Mouse (Mus musculus) limb, embryonic 15.5 days (tissue): ENCODE measurements around the gene Ndufv1. TPM values are rescaled to one million over a fixed set of nuclear protein-coding genes. Genes with fewer than 3 reads are reported as not detected.

Experiments
- ATAC-seq: fragments of 200-750 bp; cut with Nextera tagmentation; 2 replicates; pipeline ENCODE4 v1.8.0; 2017; ENCODE audit warnings: low read depth, moderate TSS enrichment; ENCODE audit not compliant: insufficient number of reproducible peaks, low FRiP score, low TSS enrichment
- H3K27ac ChIP-seq: fragments of 300-500 bp; sonication (generic); 2 replicates; pipeline ENCODE4 v1.5.1; 2015; ENCODE audit warnings: moderate library complexity, mild to moderate bottlenecking, inconsistent platforms
- H3K27me3 ChIP-seq: fragments of 300-500 bp; sonication (generic); 2 replicates; pipeline ENCODE4 v1.6.1; 2015; ENCODE audit warnings: inconsistent platforms
- H3K36me3 ChIP-seq: fragments of 300-500 bp; sonication (generic); 2 replicates; pipeline ENCODE4 v1.6.1; 2015; ENCODE audit warnings: inconsistent platforms
- H3K4me1 ChIP-seq: fragments of 300-500 bp; sonication (generic); 2 replicates; pipeline ENCODE4 v1.6.1; 2015; ENCODE audit warnings: inconsistent platforms
- H3K4me2 ChIP-seq: fragments of 300-500 bp; sonication (generic); 2 replicates; pipeline ENCODE4 v1.6.1; 2015; ENCODE audit warnings: mild to moderate bottlenecking, inconsistent platforms
- H3K4me3 ChIP-seq: fragments of 300-500 bp; sonication (generic); 2 replicates; pipeline ENCODE4 v1.5.1; 2015; ENCODE audit warnings: mild to moderate bottlenecking, inconsistent platforms
- H3K9ac ChIP-seq: fragments of 300-500 bp; sonication (generic); 2 replicates; pipeline ENCODE4 v1.6.1; 2015; ENCODE audit warnings: inconsistent platforms
- H3K9me3 ChIP-seq: fragments of 300-500 bp; sonication (generic); 2 replicates; pipeline ENCODE4 v1.6.1; 2016; ENCODE audit warnings: inconsistent platforms
- WGBS: fragments of 180-500 bp; shearing (Covaris S2); methylation state at CpG from one replicate; pipeline ENCODE4 v1.1.7; 2015; 5-methylcytosine and 5-hydroxymethylcytosine counted together
- polyA plus RNA-seq: library from polyadenylated mRNA; unstranded; fragments of >200 nt; fragmentation: Nextera tagmentation; extraction: Ambion mirVana; gene quantifications from 2 replicates; pipeline ENCODE4 v1.2.1, GENCODE M21; 2015

Gene Ndufv1
- polyA plus RNA-seq, 1 experiment from 2014 or later = 193 TPM

DNA sequence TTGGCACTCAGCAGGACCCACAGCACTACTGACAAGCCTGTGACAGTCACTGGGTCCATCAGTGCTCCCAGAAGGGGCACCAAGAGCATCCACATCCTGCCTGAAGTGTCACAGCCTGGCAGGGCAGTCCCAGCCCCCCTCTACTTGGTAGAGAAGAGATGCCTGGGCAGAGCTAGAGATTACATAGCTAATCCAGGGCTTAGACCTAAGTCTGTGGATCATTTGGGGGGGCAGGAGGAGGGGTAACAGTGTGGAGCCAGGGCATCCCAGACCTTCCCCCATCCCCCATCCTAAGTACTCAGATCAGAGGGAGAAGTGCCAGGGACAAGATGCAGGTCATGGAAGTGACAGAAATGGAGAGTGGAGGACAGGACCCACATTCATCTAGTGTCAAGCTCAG lies 2.2 kb upstream of the Ndufv1 start:
- H3K36me3 ChIP-seq = peaks cover 11% of the 10 kb centered on the region
- ATAC-seq = no peak
- H3K4me3 ChIP-seq = no peak overlapping the region
- H3K27ac ChIP-seq = no peak overlapping the region
- no peak overlapping the region for H3K4me2 ChIP-seq
- H3K4me1 ChIP-seq = peaks cover 19% of the 10 kb centered on the region
- no peaks in the 10 kb centered on the region for H3K9me3 ChIP-seq
- H3K9ac ChIP-seq = no peak overlapping the region
- no peaks in the 10 kb centered on the region for H3K27me3 ChIP-seq

DNA sequence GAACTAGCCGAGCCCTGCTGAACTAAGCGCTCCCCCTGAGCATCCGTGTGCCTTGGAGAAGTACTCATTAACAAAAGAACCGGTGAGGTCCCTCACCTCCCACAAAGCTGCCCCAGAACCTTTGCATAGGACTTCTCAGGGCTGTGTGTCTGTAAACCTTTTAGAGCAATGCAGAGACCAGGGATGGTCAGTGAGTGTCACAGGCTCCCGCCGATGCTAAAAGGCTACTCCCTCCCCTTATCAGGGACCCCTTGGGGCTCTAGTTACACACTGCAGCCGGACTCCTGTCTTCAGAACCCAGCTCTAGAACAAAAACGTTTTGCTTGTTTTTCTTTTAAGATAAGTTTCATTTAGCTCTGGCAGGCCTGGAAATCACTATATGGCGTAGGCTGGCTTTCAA lies 460 bp upstream of the Ndufv1 start:
- 19% methylated on average over 9 of the region's 9 CpGs for WGBS
- no peak overlapping the region for H3K9ac ChIP-seq
- H3K27ac ChIP-seq = no peak overlapping the region
- no peak for ATAC-seq
- H3K27me3 ChIP-seq = no peaks in the 10 kb centered on the region
- H3K4me3 ChIP-seq = peak overlapping the region; percentile 67
- no peaks in the 10 kb centered on the region for H3K9me3 ChIP-seq
- H3K36me3 ChIP-seq = peaks cover 29% of the 10 kb centered on the region
- peaks cover 13% of the 10 kb centered on the region for H3K4me1 ChIP-seq
- peak overlapping the region; percentile 48 for H3K4me2 ChIP-seq

DNA sequence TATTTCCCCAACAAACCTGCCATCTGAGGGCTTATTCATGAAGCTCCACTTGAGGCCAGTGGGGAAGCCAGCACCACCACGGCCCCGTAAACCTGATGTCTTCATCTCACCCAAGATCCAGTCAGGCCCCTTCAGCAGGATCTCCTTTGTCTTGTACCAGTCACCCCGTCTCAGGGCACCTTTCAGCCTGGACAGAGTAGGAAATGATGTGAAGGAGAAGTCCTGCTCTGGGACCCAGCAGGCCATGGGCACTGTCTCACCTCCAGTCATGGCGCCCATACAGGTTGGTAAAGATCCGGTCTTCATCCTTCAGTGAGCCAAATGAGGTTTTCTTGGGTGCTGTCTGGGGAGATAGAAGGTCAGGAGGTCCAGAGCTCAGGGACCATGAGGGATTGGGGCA lies 1.5 kb downstream of the Ndufv1 start:
- Histone ChIP-seq H3K27me3 (no peaks in the 10 kb centered on the region), H3K9me3 (no peaks in the 10 kb centered on the region), H3K4me3 (no peak overlapping the region), H3K27ac (no peak overlapping the region), H3K4me1 (peaks cover 13% of the 10 kb centered on the region), H3K4me2 (no peak overlapping the region), H3K9ac (no peak overlapping the region), H3K36me3 (peaks cover 48% of the 10 kb centered on the region)
- ATAC-seq = no peak
- 93% methylated on average over 5 of the region's 5 CpGs for WGBS

DNA sequence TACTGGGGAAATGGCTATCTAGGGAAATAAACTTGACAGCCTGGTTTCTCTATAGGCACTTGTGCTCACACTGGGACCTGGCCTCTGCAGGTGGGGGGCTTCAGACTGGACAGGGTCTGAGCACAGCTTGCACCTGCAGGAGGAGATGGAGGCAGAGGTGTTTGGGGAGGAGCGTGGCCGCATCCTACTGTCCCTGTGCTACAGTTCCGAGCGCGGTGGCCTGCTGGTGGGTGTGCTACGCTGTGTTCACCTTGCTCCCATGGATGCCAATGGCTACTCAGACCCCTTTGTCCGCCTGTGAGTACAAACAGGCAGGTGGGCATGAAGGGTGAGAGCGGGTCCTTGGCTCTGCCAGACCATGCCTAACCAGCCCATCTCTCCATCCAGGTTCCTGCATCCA lies 6.6 kb downstream of the Ndufv1 start:
- H3K4me3 ChIP-seq = no peak overlapping the region
- no peaks in the 10 kb centered on the region for H3K27me3 ChIP-seq
- ATAC-seq = no peak
- H3K9ac ChIP-seq = no peak overlapping the region
- H3K27ac ChIP-seq = no peak overlapping the region
- WGBS = 94% methylated on average over 8 of the region's 8 CpGs
- H3K9me3 ChIP-seq = no peaks in the 10 kb centered on the region
- H3K36me3 ChIP-seq = peaks cover 64% of the 10 kb centered on the region
- peaks cover 13% of the 10 kb centered on the region for H3K4me1 ChIP-seq
- no peak overlapping the region for H3K4me2 ChIP-seq

DNA sequence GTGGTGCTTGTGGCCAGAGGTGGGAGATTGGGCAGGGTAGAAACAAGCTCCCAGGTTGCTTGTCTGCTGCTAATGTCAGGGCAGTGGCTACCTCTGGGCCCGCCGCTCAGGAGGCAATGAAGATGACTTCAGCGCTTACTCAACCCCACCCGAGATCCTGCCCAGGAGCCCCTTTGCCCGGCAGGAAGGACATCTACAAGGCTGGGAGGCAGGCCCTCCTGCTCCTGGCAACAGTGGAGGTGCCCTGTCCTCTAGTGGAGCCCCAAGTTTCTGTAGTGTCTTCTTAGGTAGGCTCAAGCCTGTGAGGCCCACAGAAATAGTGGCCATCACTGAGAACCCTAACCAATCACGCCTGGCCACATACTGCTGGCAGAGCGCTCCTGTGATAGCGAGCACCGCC lies 7.5 kb downstream of the Ndufv1 start:
- H3K4me1 ChIP-seq = peaks cover 14% of the 10 kb centered on the region
- no peak overlapping the region for H3K27ac ChIP-seq
- no peak overlapping the region for H3K4me3 ChIP-seq
- no peak overlapping the region for H3K4me2 ChIP-seq
- no peak overlapping the region for H3K9ac ChIP-seq
- H3K9me3 ChIP-seq = no peaks in the 10 kb centered on the region
- 85% methylated on average over 9 of the region's 9 CpGs for WGBS
- peaks cover 57% of the 10 kb centered on the region for H3K36me3 ChIP-seq
- no peaks in the 10 kb centered on the region for H3K27me3 ChIP-seq
- no peak for ATAC-seq

DNA sequence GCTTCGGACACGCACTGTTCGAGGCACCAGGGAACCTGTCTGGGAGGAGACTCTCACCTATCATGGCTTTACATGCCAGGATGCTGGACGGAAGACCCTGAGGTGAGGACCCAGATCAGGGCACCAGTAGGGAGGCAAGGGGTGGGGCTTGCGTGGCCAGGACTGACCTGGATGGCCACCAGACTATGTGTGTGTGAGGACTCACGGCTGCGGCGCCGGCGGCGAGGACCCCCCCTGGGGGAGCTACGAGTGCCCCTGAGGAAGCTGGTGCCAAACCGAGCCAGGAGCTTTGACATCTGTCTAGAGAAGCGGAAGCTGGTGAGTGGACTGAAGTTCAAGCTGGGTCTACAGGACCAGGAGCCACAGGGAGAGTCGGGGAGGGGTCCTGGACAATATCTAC lies 8.3 kb downstream of the Ndufv1 start:
- Histone ChIP-seq H3K4me2 (no peak overlapping the region), H3K9ac (no peak overlapping the region), H3K9me3 (no peaks in the 10 kb centered on the region), H3K4me1 (peaks cover 20% of the 10 kb centered on the region), H3K27ac (no peak overlapping the region), H3K27me3 (no peaks in the 10 kb centered on the region), H3K36me3 (peaks cover 50% of the 10 kb centered on the region), H3K4me3 (no peak overlapping the region)
- 85% methylated on average over 15 of the region's 15 CpGs for WGBS
- ATAC-seq = no peak

DNA sequence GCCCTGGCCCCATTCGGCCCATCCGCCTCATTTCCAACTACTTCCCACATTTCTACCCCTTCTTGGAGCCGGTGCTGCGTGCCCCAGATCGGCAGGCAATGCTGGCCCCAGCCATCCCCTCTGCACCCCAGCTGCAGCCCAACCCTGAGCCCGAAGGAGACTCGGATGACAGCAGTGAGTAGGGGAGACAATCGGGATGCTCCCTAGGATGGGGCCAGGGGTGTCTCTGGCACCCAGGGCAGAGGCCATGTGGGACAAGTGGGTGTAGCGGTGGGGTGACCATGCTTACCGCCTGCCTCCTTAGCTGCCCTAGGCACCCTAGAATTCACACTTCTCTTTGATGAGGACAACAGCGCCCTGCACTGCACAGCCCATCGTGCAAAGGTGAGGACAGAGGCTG lies 9.0 kb downstream of the Ndufv1 start:
- H3K36me3 ChIP-seq = peaks cover 43% of the 10 kb centered on the region
- WGBS = 69% methylated on average over 12 of the region's 12 CpGs
- no peaks in the 10 kb centered on the region for H3K27me3 ChIP-seq
- H3K4me1 ChIP-seq = peaks cover 25% of the 10 kb centered on the region
- H3K27ac ChIP-seq = no peak overlapping the region
- ATAC-seq = no peak
- H3K4me3 ChIP-seq = no peak overlapping the region
- H3K9ac ChIP-seq = no peak overlapping the region; the same call in 1 of the 2 replicates
- H3K4me2 ChIP-seq = no peak overlapping the region
- H3K9me3 ChIP-seq = no peaks in the 10 kb centered on the region

DNA sequence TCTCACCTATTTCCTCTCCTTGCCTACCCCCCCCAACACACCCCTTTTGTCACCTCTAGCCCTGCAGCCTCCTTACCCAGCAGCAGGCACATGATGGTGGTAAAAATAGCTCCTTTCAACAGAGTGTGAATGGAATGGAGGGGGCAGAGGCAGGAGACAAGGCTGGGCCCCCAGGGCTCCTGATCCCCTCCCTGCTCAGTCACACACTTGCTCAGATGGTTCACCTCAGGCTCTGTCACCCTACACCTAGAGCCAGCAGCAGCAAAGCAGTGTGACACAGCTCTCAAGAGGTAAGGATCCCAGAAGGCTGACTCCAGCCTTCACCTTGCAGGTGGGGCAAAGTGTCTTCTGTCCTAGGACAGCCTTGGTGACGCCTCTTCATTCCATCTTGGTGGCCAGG lies 9.5 kb downstream of the Ndufv1 start, which contains the start of gene Doc2g:
Gene Doc2g, plus strand, starts transcription at position 202 of the 400 bp plus-strand sequence.
- H3K9me3 ChIP-seq = no peaks in the 10 kb centered on the region
- no peaks in the 10 kb centered on the region for H3K27me3 ChIP-seq
- H3K4me2 ChIP-seq = no peak within 1 kb of the TSS
- no peak within 1 kb of the TSS for H3K27ac ChIP-seq
- H3K9ac ChIP-seq = no peak within 1 kb of the TSS; the same call in 1 of the 2 replicates
- 65% methylated on average over 1 of the region's 1 CpGs for WGBS
- H3K36me3 ChIP-seq = peaks cover 38% of the 10 kb centered on the region
- H3K4me1 ChIP-seq = peaks cover 25% of the 10 kb centered on the region
- no peak for ATAC-seq
- H3K4me3 ChIP-seq = no peak within 1 kb of the TSS

DNA sequence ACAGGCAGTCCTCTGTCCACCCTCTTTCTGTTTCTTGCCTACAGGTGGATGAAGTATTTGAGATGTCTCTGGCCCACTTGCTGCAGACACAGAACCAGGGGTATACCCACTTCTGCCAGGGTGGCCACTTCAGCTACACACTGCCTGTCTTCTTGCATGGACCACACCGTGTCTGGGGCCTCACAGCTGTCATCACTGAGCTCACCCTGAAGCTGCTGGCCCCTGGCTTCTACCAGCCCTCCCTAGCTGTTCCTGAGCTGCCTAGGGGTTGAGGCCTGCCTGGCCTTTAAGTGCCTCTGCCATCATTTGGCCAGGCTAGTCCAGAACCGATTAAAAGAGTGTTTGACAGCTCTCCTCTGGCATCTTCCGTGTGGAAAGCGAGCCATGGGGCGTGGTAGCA lies 10.9 kb downstream of the Ndufv1 start:
- no peak overlapping the region for H3K4me3 ChIP-seq

DNA sequence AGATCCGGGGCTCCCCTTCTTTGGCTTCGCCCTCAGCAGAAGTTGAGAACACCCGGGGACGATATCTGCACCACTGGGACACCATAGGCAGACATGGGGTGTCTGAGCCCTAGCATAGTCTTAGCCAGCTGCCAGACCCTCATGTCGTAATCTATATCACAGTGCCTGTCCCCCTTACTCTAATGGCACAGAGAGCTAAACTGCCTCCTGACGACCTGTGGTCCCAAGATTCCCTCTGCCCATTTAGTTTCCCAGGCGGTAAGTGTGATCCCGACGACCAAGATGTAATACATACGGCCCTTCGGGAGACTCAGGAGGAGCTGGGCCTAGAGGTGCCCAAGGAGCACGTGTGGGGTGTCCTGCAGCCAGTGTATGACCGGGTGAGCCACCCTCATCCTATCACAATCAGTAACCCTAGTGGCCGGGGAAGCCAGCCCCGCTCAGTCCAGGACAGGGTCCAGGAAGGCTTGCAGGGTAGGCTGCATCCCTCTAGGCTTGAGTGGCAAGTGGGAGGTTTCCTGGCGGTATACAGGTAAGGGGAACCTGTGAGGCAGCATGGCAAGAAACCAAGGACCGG lies 11.6 kb downstream of the Ndufv1 start:
- H3K4me2 ChIP-seq = peak overlapping the region; percentile 81
- peaks cover 17% of the 10 kb centered on the region for H3K36me3 ChIP-seq
- H3K4me3 ChIP-seq = peak overlapping the region; percentile 81
- peak overlapping the region; percentile 98 for H3K27ac ChIP-seq
- no peaks in the 10 kb centered on the region for H3K27me3 ChIP-seq
- peak overlapping the region; percentile 93 for H3K9ac ChIP-seq
- WGBS = 15% methylated on average over 17 of the region's 17 CpGs
- H3K9me3 ChIP-seq = no peaks in the 10 kb centered on the region
- peaks cover 25% of the 10 kb centered on the region for H3K4me1 ChIP-seq
- no peak for ATAC-seq

More for the DNA sequence above, 10.9 kb downstream of the Ndufv1 start:
- no peak overlapping the region for H3K27ac ChIP-seq
- no peaks in the 10 kb centered on the region for H3K9me3 ChIP-seq
- H3K4me2 ChIP-seq = peak overlapping the region; percentile 81; the same call in 1 of the 2 replicates
- H3K9ac ChIP-seq = no peak overlapping the region
- peaks cover 24% of the 10 kb centered on the region for H3K36me3 ChIP-seq
- WGBS = 79% methylated on average over 5 of the region's 5 CpGs
- no peaks in the 10 kb centered on the region for H3K27me3 ChIP-seq
- no peak for ATAC-seq
- peaks cover 25% of the 10 kb centered on the region for H3K4me1 ChIP-seq

DNA sequence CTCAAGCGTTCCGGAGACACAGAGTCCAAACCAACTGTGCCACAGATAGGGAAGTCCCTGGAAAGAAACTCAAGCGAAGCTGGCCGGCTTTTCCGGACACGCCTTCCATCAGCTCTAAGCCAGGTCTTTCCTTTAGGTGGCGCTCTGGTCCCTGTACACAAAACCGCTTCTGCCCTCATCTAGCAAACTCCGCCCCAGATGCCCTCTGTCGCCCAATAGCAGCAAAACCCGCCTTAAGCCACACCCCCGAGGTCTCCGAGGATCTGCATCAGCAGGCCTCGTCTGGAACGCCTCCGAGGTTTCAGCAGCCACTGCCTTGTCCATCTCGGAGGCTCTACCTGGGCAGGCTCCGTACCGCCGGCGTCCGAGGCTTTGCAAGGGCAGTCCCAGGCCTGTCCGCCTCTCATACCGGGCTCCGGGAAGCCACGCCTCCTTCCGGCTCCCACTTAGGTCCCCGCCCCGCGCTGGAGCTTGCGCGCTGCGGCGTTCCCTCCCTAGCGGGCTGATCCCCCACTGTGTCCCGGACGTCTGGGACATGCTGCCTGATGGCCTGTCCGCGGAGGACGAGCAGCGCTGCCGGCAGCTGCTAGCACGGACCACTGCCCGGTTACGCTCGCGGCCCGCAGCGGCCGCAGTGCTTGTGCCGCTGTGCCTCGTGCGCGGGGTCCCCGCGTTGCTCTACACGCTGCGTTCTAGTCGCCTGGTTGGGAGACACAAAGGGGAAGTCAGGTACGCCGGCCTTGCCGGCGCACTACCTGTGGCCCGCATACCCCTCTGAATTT lies 12.3 kb downstream of the Ndufv1 start, which contains the start of the genes Nudt8 and Gm49405:
Gene Nudt8, plus strand, starts transcription at position 462 of the 782 bp plus-strand sequence.
Gene Gm49405, plus strand, starts transcription at position 508 of the 782 bp plus-strand sequence.
- H3K4me3 ChIP-seq = peak within 1 kb of the TSS; percentile 81
- peaks cover 25% of the 10 kb centered on the region for H3K4me1 ChIP-seq
- H3K9ac ChIP-seq = peak within 1 kb of the TSS; percentile 93
- H3K36me3 ChIP-seq = peaks cover 12% of the 10 kb centered on the region; the same call in 1 of the 2 replicates
- H3K27me3 ChIP-seq = no peaks in the 10 kb centered on the region
- H3K27ac ChIP-seq = peak within 1 kb of the TSS; percentile 98
- H3K4me2 ChIP-seq = peak within 1 kb of the TSS; percentile 81
- peak; percentile 86 for ATAC-seq
- H3K9me3 ChIP-seq = no peaks in the 10 kb centered on the region
- under 1% methylated on average over 64 of the region's 64 CpGs for WGBS

DNA sequence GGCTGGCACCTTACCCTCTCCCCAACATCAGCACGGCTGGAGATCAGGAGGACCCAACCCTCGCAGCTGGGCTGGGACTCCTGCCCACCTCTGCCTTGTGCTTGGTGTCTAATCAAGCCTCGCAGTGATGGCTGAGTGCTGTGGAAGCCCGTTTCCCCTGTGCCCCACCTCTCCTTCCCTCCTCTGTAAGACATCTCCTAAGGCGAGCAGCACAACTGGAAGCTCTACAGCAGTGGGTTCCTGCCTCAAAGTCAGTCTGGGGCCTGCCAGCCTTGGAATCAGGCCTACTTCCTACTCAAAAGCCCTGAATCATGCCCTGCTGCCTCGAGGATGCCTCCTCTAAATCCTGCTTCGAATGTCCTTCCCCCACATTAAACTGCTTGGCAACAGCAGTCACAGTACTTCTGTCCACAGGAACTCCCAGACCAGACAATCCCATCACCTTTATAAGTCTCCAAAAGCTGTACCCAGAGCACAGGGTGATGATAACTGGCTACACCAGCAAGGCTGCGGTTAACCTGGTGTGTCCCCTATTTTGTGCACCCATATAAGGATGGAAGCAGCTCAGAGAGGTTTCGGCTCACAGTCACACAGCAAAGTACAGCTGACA lies 13.4 kb downstream of the Ndufv1 start:
- peaks cover 6% of the 10 kb centered on the region; the same call in 1 of the 2 replicates for H3K36me3 ChIP-seq
- H3K27ac ChIP-seq = peak overlapping the region; percentile 47; the same call in 1 of the 2 replicates
- no peak for ATAC-seq
- WGBS = 82% methylated on average over 9 of the region's 9 CpGs
- peak overlapping the region; percentile 81 for H3K4me2 ChIP-seq
- H3K4me3 ChIP-seq = peak overlapping the region; percentile 81; the same call in 1 of the 2 replicates
- no peak overlapping the region for H3K9ac ChIP-seq
- no peaks in the 10 kb centered on the region; the same call in 1 of the 2 replicates for H3K27me3 ChIP-seq
- peaks cover 25% of the 10 kb centered on the region for H3K4me1 ChIP-seq
- no peaks in the 10 kb centered on the region for H3K9me3 ChIP-seq
